ENCODE assay signal across 15 mouse cellular contexts in genomic region chrX:99065582-99065981, GRCm38 (mm10).
"Had no signal": no experiment of that assay in that cellular context is flagged by ENCODE, and none has a peak within 500 bp of the region (broad histone marks: within the 10 kb centered on the region; RNA-seq: fewer than 3 reads in every experiment).

No protein-coding gene starts in this region.

- DNase-seq: cerebellum, adult 8-10 months; cerebellum, adult 9-10 months; cerebellum, adult 9-11 months; cerebellum, postnatal 10 days; cerebellum, postnatal 14 days; cerebellum, postnatal 25 days; cerebellum, postnatal 36 days; embryo, embryonic 11 days; forebrain, postnatal 0 days; gastrocnemius, adult 2 months; gastrocnemius, postnatal 10 days; gastrocnemius, postnatal 14 days; gastrocnemius, postnatal 25 days; gastrocnemius, postnatal 36 days; heart, adult 18-20 months had no signal
